Mouse (Mus musculus) embryonic facial prominence, embryonic 11.5 days (tissue): ENCODE measurements around the gene Hnrnpa1. TPM values are rescaled to one million over a fixed set of nuclear protein-coding genes. Genes with fewer than 3 reads are reported as not detected.

Experiments
- ATAC-seq: fragments of 200-750 bp; cut with Nextera tagmentation; replicated peaks from 2 replicates; pipeline ENCODE4 v1.8.0; 2017; ENCODE audit warnings: low read depth; ENCODE audit not compliant: insufficient number of reproducible peaks, low FRiP score, low TSS enrichment
- DNase-seq: peaks from one replicate; pipeline ENCODE4 v3.0.0-alpha.2; 2015; ENCODE audit warnings: low spot score
- H3K27ac ChIP-seq: fragments of 300-500 bp; sonication (generic); replicated peaks from 2 replicates; pipeline ENCODE4 v1.5.1; 2014; ENCODE audit warnings: mild to moderate bottlenecking, low read depth, low read length, control low read depth
- H3K27me3 ChIP-seq: fragments of 300-500 bp; sonication (generic); 2 replicates; pipeline ENCODE4 v1.6.1; 2014; ENCODE audit warnings: mild to moderate bottlenecking, low read length, moderate library complexity, mixed read lengths; ENCODE audit not compliant: control insufficient read depth, insufficient read depth
- H3K36me3 ChIP-seq: fragments of 300-500 bp; sonication (generic); replicated peaks from 2 replicates; pipeline ENCODE4 v1.6.1; 2014; ENCODE audit warnings: low read depth, mild to moderate bottlenecking, low read length, moderate library complexity, mixed read lengths; ENCODE audit not compliant: control insufficient read depth, insufficient read depth
- H3K4me1 ChIP-seq: fragments of 300-500 bp; sonication (generic); 2 replicates; pipeline ENCODE4 v1.6.1; 2014; ENCODE audit warnings: low read length, mixed read lengths; ENCODE audit not compliant: control insufficient read depth, insufficient read depth
- H3K4me2 ChIP-seq: fragments of 300-500 bp; sonication (generic); 2 replicates; pipeline ENCODE4 v1.6.1; 2014; ENCODE audit warnings: low read depth, mild to moderate bottlenecking, control low read depth, low read length, moderate library complexity
- H3K4me3 ChIP-seq: fragments of 300-500 bp; sonication (generic); 2 replicates; pipeline ENCODE4 v1.5.1; 2014; ENCODE audit warnings: low read depth, low read length, control low read depth
- H3K9ac ChIP-seq: fragments of 300-500 bp; sonication (generic); replicated peaks from 2 replicates; pipeline ENCODE4 v1.6.1; 2014; ENCODE audit warnings: mild to moderate bottlenecking, control low read depth, low read length
- H3K9me3 ChIP-seq: fragments of 300-500 bp; sonication (generic); replicated peaks from 2 replicates; pipeline ENCODE4 v1.6.1; 2016; ENCODE audit warnings: mild to moderate bottlenecking, low read length, inconsistent platforms, mixed read lengths; ENCODE audit not compliant: control insufficient read depth
- WGBS: fragments of 180-500 bp; shearing (Covaris S2); extraction: QIAGEN DNeasy Blood & Tissue Kit; methylation state at CpG from one replicate; pipeline ENCODE4 v1.1.7; 2014; 5-methylcytosine and 5-hydroxymethylcytosine counted together
- microRNA counts: library from miRNA; unstranded; fragments of <30 nt; microRNA quantifications from one replicate; lab custom pipeline; 2016
- microRNA-seq: library from miRNA; unstranded; fragments of <30 nt; microRNA quantifications from one replicate; pipeline ENCODE4, GENCODE M21; 2016; ENCODE audit warnings: borderline number of aligned reads
- polyA plus RNA-seq: library from polyadenylated mRNA; unstranded; fragments of >200 nt; fragmentation: Nextera tagmentation; extraction: Ambion mirVana; gene quantifications from 2 replicates; pipeline ENCODE4 v1.2.1, GENCODE M21; 2014

Gene Hnrnpa1
- polyA plus RNA-seq, 1 experiment from 2014 or later: 1,483 TPM

- Histone ChIP-seq H3K9ac (no peak overlapping the region), H3K4me3 (no peak overlapping the region), H3K36me3 (no peaks in the 10 kb centered on the region), H3K9me3 (no peaks in the 10 kb centered on the region), H3K4me1 (peaks cover 11% of the 10 kb centered on the region), H3K27ac (no peak overlapping the region), H3K27me3 (no peaks in the 10 kb centered on the region), H3K4me2 (no peak overlapping the region)
- ATAC-seq: no peak
- 28% methylated on average over 2 of the region's 2 CpGs for WGBS
- peak; percentile 60 for DNase-seq
Observed at GRCm38 (mm10) chr15:103294649-103295048, 54.4 kb downstream of the Hnrnpa1 start.

- peaks cover 13% of the 10 kb centered on the region for H3K4me1 ChIP-seq
- H3K9me3 ChIP-seq: no peaks in the 10 kb centered on the region
- no peak overlapping the region for H3K4me2 ChIP-seq
- ATAC-seq (peak; percentile 54; the same call in 1 of the 2 replicates), DNase-seq (peak; percentile 68)
- 0 out of 2 replicates have a peak overlapping the region, but pooled peaks have one; percentile 11 for H3K9ac ChIP-seq
- no peaks in the 10 kb centered on the region for H3K27me3 ChIP-seq
- H3K4me3 ChIP-seq: no peak overlapping the region
- 4% methylated on average over 5 of the region's 5 CpGs for WGBS
- H3K36me3 ChIP-seq: no peaks in the 10 kb centered on the region
- H3K27ac ChIP-seq: peak overlapping the region; percentile 53
Observed at GRCm38 (mm10) chr15:103295851-103296250, 55.6 kb downstream of the Hnrnpa1 start.

MicroRNA genes within 50 kb of the gene (microRNA counts, 519-probe panel; counts per million panel counts)
- 4,179 counts per million, percentile 66 among the panel's probes with 10 or more counts for microRNA mmu-miR-148b (lab: Ali Mortazavi, UCI)

Small RNAs within 50 kb of the gene (microRNA-seq; reads per million reads assigned to microRNA genes)
- gene Mir148b: 375 reads per million, percentile 60 among the genes with 10 or more reads in this experiment

Other genes with a start within 250 kb of the Hnrnpa1 start
- not detected in 2 replicates for gene Hoxc8, start 249.8 kb upstream of the Hnrnpa1 start, polyA plus RNA-seq
- gene Hoxc6, start 242.2 kb upstream of the Hnrnpa1 start, polyA plus RNA-seq: 0.17 and 0.43 TPM in 2 replicates
- gene Hoxc4, start 221.5 kb upstream of the Hnrnpa1 start, polyA plus RNA-seq: 1.6 and 1.7 TPM in 2 replicates
- 17.8 and 20.5 TPM in 2 replicates for gene Smug1, start 73.3 kb upstream of the Hnrnpa1 start, polyA plus RNA-seq
- 210 and 217 TPM in 2 replicates for gene Cbx5, start 616 bp upstream of the Hnrnpa1 start, polyA plus RNA-seq
- 5.4 and 8.0 TPM in 2 replicates for gene Nfe2, start 18.0 kb downstream of the Hnrnpa1 start, polyA plus RNA-seq
- 327 and 331 TPM in 2 replicates for gene Copz1, start 32.3 kb downstream of the Hnrnpa1 start, polyA plus RNA-seq
- gene Gpr84, start 70.2 kb downstream of the Hnrnpa1 start, polyA plus RNA-seq: not detected in 2 replicates
- gene Zfp385a, start 99.7 kb downstream of the Hnrnpa1 start, polyA plus RNA-seq: 12.2 and 16.6 TPM in 2 replicates
- gene Itga5, start 126.3 kb downstream of the Hnrnpa1 start, polyA plus RNA-seq: 24.6 and 29.6 TPM in 2 replicates
- 0.32 TPM in 1 of 2 replicates, not detected in the other for gene Gtsf1, start 190.0 kb downstream of the Hnrnpa1 start, polyA plus RNA-seq
- gene Gtsf2, start 208.0 kb downstream of the Hnrnpa1 start, polyA plus RNA-seq: not detected in 2 replicates
- gene Nckap1l, start 213.4 kb downstream of the Hnrnpa1 start, polyA plus RNA-seq: 2.0 and 2.1 TPM in 2 replicates